Mouse (Mus musculus): ENCODE results near the gene Uck2.

The Uck2 gene

DNA sequence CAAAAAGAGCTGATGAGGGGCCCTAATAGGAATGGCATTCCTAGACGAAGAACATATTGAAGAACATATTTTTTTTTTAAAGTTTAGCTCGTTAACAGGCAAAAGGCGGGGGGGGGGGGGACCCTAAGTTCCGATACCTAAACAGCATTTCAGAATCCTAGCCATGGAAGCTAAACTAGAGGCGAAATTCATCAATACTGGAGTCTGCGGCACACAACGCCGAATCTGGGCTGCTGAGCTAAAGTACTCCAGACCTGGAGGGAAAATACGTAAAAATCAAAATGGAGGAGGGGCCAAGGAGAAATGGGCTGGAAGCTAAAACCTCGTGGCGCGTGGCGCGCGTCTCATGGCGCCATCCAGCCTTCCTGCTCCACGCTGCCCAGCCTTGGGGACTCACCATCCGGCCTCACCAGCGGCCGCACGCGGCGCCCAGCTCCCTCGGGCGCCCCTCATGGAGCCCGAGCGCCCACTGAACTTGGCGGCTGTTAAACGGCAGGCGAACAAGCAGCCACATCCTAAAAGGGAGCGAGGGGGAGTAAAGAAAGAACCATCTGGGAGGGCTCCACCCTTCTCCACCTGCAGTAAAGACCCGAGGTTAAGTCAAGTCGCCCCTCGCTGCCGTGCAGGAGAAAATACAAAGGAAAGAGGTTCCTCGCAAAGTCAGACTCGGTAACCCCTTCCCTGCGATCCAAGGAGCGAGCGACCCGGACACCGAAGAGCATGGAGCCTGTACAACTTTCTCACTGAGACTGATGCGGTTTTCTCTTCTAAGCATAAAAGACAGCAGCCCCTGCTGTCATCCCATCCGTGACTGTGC, 1.5 kb downstream of the Uck2 start:
- DNase-seq = no peak

DNA sequence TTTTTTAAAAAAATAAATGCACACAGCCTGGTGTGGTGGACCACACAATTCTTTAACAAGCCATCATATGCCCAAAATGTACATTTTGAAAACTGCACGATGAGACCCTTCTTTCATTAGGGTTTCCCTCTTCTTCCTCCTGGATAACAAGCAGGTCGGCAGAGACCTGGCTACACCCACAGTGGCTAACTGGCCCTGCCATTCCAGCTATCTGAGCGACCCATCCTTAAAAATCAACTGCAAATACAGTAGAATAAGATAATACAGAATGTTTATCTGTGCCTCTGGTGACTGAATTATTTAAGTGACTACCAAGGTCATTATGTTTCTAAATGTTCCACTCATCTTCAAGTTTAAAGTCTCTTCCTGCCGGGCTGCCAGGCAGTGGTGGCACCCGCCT, 2.4 kb downstream of the Uck2 start:
- DNase-seq = no peak

DNA sequence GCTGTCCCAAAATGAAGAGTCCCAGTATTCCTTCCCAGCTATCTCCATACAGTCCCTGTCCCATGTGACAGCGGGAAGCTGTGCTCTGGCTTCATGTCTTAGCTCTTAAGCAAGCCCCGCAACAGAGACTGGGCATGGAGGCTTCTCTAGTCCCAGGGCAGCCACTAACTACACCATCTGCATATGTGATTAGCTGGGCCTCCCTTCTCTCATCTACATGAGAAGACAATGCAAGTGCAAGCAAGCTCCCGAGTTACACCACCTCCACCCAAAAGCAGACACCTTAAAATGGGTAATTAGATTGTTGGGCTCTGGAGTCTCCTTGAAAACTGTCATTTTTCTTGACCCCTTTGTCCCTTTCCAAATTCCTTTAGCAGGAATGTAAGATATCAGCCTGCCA, 3.0 kb downstream of the Uck2 start:
- no peak for DNase-seq

- DNase-seq = no peak
Measured at GRCm38 (mm10) chr1:167280061-167280460, 5.1 kb downstream of the Uck2 start.

DNA sequence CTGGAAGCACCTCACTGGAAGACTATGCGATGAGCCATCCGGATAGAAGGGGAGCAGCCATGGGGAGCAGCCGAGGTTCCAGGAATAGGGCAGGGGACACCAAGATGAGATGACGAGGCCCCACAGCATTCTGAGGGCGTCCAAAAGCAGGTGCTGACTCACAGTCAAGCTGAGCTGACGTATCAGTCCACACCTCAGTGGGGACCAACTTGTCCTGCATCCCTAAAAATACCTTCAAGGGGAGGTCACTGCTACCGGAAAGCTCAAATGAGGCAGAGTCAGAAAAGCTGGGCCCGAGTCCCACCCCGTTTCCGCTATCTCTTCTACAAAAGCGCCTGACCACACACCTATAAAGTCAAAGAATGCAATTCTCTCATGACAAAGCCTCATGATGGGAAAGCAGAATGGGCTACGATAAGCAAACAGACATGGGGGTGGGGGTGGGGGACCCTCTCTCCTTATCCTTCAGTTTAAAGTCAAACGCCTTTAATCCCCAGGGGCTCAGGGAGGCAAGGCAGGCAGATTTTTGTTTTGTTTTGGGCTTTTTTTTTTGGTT, 5.9 kb downstream of the Uck2 start:
- no peak for DNase-seq

- no peak for DNase-seq
Measured at GRCm38 (mm10) chr1:167278395-167278794, 6.7 kb downstream of the Uck2 start.

DNA sequence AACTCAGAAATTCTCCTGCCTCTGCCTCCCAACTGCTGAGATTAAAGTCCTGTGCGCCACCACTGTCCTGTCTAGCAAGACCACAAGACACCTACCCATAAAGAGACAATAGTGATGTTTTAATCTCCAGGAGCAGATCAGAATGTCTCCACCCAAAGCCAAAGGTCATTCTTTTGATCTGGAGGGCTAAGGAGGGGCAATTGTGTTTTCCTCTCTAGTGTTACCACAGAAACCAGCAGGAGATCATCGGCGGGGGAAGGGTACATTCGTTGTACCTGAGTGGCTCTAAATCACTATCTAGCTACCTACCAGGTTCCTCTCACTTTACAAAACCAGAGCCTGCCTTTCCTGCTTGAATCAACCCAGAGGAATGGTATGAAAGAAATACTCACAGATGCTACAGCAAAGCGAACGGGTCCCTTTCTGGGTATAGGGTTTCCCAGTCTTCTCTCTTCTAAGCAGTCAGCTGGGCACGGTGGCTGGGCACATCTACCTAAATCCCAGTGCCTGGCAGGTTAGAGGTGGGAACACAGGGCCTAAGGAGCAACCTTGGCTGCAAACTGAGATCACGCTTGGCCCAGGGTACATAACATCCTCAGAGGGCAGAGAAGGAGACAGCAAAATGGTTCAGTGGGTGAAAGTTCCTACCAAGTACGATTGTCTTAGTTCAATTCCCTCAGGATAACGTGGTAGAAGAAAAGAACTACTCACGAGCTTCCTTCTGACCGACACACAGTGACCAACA, 10.3 kb downstream of the Uck2 start:
- no peak for DNase-seq

DNA sequence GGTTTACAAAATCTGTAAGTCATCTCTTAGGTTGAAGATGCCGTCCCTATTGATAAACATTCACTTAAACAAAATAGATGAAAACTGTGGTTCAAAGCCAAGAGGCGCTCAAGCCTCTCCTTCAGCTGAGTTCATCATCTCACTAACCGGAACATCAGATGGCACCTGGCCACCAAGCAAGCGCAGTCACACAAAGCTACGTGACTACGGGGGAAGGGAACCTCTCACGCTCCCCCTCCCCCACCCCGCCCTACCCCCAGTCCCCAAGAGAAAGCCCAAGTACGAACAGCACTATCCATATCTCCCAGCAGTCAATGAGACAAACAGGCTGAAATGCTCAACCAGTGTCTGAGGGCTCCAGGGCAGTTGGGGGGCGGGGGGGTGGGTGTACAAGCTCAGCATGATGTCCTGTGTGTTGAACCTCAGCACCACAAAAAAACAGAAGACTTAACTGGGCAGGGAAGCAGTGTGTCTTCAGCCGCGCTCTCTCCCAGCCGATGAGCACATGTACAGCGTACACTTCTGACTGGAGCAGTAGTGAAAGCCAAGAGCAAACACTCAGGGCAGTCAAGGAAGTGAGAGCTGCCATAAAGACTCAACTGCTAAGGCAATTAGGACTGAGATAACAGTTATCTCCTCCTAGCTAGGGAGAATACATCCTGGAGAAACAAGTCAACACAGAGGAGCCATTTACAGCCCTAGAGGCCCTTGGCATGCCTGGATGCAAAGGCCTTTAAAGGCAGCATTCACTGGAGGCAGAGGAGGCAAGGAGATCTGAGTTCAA, 11.5 kb downstream of the Uck2 start:
- no peak for DNase-seq

- no peak for DNase-seq
Measured at GRCm38 (mm10) chr1:167271841-167272240, 13.3 kb downstream of the Uck2 start.

DNA sequence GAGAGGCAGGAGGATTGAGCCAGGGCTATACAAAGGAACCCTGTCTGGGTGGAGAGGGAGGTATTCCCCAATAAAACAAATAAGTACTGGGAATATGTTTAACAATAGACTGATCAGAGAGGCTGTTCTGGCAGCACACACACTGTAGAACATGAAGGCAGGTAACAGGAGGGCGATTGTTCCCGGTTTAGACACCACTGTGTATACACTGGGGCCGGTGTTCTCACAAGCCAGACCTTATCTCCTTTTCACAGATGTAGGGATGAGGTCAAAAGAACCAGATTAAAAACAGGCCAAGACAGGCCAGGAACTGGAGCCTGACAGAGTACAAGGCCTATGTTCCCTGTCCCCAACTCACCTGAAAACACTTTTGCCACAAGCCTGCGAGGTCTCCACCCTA, 13.8 kb downstream of the Uck2 start:
- no peak for DNase-seq

- DNase-seq = no peak
Measured at GRCm38 (mm10) chr1:167270342-167271111, 14.6 kb downstream of the Uck2 start.

DNA sequence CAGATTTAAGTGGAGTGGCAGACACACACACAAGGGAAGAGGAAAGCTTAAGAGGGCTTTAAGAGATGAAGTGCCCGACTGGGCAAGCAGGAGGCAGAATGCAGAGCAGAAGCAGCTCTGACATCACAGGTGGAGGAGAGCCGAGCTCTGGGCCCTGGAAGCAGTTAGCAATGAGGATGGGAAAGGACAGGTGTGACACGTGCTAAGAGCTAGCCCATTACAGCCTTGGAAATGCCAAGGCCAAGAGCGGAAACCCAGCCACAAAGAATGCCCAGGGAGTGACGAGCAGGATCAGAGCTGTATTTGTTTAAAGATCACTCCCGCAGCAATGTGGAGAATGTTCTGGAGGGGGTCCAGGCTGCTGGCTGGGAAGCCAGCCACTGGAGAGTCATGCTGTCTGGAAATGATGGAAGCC, 15.3 kb downstream of the Uck2 start:
- peak; percentile 66 for DNase-seq

- no peak for DNase-seq
Measured at GRCm38 (mm10) chr1:167269350-167269811, 15.7 kb downstream of the Uck2 start.

DNA sequence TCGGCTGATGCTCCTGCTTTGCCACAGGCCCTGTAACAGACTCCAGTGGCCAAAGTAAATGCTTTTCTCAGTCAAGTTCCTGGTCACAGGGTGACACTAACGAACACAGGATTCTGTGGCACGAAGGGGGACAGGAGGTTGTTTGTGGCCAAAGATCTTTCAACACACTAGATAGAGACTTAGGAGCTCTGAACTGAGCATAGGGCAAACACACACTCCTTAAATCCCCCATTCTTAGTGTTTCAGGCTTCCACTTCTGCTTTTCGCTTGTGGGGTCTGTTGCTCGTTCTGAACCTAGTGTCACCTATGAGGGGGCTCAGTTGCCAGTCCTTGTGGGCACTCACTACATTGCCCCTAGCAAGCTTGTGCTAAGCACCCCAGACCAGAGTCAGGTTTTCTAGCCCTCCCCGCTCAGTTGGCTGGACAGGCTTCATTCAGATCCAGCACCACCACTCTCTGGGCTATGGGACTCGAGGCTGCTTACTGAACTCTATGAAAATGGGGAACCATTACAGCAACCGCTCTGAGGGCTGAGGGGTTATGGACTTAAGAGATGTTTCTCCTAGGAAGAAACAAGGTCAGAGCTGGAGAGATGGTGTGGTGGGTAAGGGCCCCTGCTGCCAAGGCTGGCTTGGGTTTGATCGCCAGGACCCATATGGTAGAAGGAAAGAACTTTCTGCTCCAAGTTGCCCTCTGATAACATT, 16.6 kb downstream of the Uck2 start:
- DNase-seq = no peak

GRCm38 (mm10) chr1:167266720-167267119, 18.4 kb downstream of the Uck2 start:
- DNase-seq = no peak

DNA sequence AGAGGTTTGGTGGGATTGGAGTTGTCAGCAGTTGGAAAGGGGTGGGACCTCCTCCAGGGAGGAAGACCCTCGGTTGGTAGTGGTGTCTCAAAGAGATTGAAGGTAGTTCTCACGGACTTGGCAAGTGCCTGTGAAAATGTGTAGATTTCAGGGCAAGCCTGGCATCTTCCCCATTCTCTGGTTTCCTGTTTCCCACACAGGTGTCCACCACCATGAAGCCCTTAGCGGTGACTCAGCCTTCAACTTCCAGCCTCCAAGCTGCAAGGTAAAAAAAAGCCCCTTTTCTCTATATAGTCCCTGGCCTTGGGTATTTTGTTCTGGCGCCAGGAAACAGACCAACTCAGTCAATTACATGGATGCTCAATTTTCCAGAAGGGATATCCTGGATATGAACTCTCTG, 19.8 kb downstream of the Uck2 start:
- no peak for DNase-seq

DNA sequence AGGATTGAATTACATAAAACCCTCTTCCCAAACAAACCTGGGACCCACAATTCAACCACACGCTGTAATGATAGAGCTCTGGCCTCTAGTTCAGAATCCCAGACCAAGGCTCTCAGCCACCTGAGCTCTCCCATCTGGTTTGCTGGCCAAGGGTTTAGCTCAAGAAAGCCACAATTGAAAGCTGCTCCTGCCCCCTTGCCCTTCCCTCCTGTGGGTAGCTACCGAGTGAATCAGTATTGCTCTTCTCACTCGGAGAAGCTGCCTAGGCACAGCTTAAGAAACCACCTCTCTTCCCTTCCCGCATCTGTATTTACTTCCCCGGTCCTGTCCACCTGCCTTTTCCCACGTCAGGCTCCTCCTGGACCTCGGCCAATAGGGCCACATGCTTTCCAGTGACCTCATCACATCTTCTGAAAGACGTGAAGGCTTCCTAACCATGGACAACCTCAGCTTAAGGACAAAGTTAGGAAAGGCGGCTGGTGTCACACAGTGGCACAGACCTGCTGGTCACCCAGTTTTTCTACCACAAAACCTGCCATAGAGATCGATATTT, 22.6 kb downstream of the Uck2 start:
- no peak for DNase-seq

- no peak for DNase-seq
Measured at GRCm38 (mm10) chr1:167261750-167262149, 23.4 kb downstream of the Uck2 start.

GRCm38 (mm10) chr1:167259702-167260101, 25.4 kb downstream of the Uck2 start:
- no peak for DNase-seq

DNA sequence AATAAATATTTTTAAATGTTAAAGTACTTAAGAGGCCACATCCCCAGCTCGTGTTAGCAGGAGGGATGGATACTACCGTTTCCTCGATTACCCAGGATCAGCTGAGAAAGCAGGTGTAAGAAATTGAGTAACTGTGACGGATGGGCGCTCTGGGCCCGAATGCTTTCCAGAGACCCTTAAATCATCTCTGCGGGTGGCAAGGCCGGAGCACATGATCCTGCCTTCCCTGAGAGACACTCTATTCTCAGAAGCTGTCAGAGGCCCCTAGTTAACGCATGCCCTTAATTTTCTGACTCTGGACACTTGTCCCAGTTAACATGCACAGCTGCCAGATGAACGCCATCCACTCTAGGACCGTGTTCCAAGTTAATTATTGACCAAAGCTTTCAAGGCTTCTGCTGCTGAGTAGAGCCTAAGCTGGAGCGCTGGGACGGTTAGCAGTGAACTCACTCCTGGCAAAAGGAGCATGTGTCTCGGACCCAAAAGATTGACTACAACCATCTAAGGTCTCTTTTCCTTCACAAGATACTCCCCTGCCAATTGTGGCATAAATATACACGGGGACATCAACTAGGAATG, 28.3 kb downstream of the Uck2 start:
- peak; percentile 59 for DNase-seq

GRCm38 (mm10) chr1:167253579-167253978, 31.5 kb downstream of the Uck2 start:
- no peak for DNase-seq
